In genomic region chr5:147315432-147316075, GRCm38 (mm10) we compare ENCODE assay signal across 17 mouse cellular contexts. TPM values are rescaled to one million over a fixed set of nuclear protein-coding genes. Genes with fewer than 3 reads are reported as not detected.
DNase-seq lines count a peak whose midpoint lies in the region; ATAC-seq and TF ChIP-seq lines count a peak whose summit lies in the region.
"Had no signal": no experiment of that assay in that cellular context is flagged by ENCODE, and none has a peak within 500 bp of the region (broad histone marks: within the 10 kb centered on the region; RNA-seq: fewer than 3 reads in every experiment).

No protein-coding gene starts in this region.

- H3K4me1 ChIP-seq in forebrain, postnatal 0 days (ENCODE audit: insufficient read depth), result no peaks in the 10 kb centered on the region
- H3K4me1 ChIP-seq in forebrain, embryonic 15.5 days, result peaks cover 5% of the 10 kb centered on the region
- no peaks in the 10 kb centered on the region; the same call in 1 of the 2 replicates for H3K4me1 ChIP-seq in hindbrain, embryonic 11.5 days (replicated peaks; ENCODE audit: control insufficient read depth, insufficient read depth, low read length)
- peaks cover 5% of the 10 kb centered on the region; the same call in 1 of the 2 replicates for H3K4me1 ChIP-seq in hindbrain, embryonic 12.5 days
- no peaks in the 10 kb centered on the region for H3K4me1 ChIP-seq in stomach, embryonic 15.5 days
- H3K4me1 ChIP-seq in stomach, postnatal 0 days (replicated peaks; ENCODE audit: control insufficient read depth, insufficient read depth), result no peaks in the 10 kb centered on the region

- ATAC-seq in forebrain, postnatal 0 days, result no peak
- no peak for ATAC-seq in forebrain, embryonic 15.5 days (replicated peaks)
- ATAC-seq in hindbrain, embryonic 11.5 days (ENCODE audit: low FRiP score), result no peak
- no peak for ATAC-seq in hindbrain, embryonic 12.5 days (ENCODE audit: low FRiP score)
- ATAC-seq in stomach, embryonic 15.5 days (ENCODE audit: insufficient read depth, low FRiP score, low read depth), result no peak
- no peak; the same call in 1 of the 2 replicates for ATAC-seq in stomach, postnatal 0 days (ENCODE audit: low FRiP score, low TSS enrichment)
- ATAC-seq: liver, postnatal 0 days had no signal

- WGBS in forebrain, postnatal 0 days, result under 1% methylated on average over 25 of the region's 25 CpGs
- under 1% methylated on average over 25 of the region's 25 CpGs for WGBS in forebrain, embryonic 15.5 days
- WGBS in hindbrain, embryonic 11.5 days, result under 1% methylated on average over 25 of the region's 25 CpGs
- under 1% methylated on average over 25 of the region's 25 CpGs for WGBS in hindbrain, embryonic 12.5 days
- WGBS in stomach, embryonic 15.5 days, result 1% methylated on average over 25 of the region's 25 CpGs
- WGBS in stomach, postnatal 0 days, result 5% methylated on average over 25 of the region's 25 CpGs

- no peak for DNase-seq in forebrain, postnatal 0 days
- peak; percentile 57 for DNase-seq in hindbrain, embryonic 11.5 days (ENCODE audit: low spot score)
- no peak for DNase-seq in stomach, postnatal 0 days (ENCODE audit: low spot score)
- no peak for DNase-seq in thymus, postnatal 36 days
- no peak for DNase-seq in left cerebral cortex, adult 11 months (ENCODE audit: low spot score)
- DNase-seq: cerebellum, adult 8-10 months; liver, postnatal 0 days; thymus, adult 18-20 months had no signal

- H3K9me3 ChIP-seq in forebrain, postnatal 0 days (ENCODE audit: low read length), result no peaks in the 10 kb centered on the region
- H3K9me3 ChIP-seq in forebrain, embryonic 15.5 days, result no peaks in the 10 kb centered on the region
- H3K9me3 ChIP-seq in hindbrain, embryonic 11.5 days (ENCODE audit: control insufficient read depth, low read length), result no peaks in the 10 kb centered on the region
- no peaks in the 10 kb centered on the region for H3K9me3 ChIP-seq in hindbrain, embryonic 12.5 days (replicated peaks)
- no peaks in the 10 kb centered on the region for H3K9me3 ChIP-seq in stomach, embryonic 15.5 days
- no peaks in the 10 kb centered on the region for H3K9me3 ChIP-seq in stomach, postnatal 0 days (ENCODE audit: control insufficient read depth, low read length)

- H3K36me3 ChIP-seq in forebrain, postnatal 0 days (ENCODE audit: insufficient read depth), result no peaks in the 10 kb centered on the region
- no peaks in the 10 kb centered on the region for H3K36me3 ChIP-seq in forebrain, embryonic 15.5 days
- H3K36me3 ChIP-seq in hindbrain, embryonic 11.5 days (ENCODE audit: control insufficient read depth, insufficient read depth, low read length), result no peaks in the 10 kb centered on the region
- H3K36me3 ChIP-seq in hindbrain, embryonic 12.5 days, result no peaks in the 10 kb centered on the region
- no peaks in the 10 kb centered on the region for H3K36me3 ChIP-seq in stomach, embryonic 15.5 days
- H3K36me3 ChIP-seq in stomach, postnatal 0 days (ENCODE audit: control insufficient read depth, insufficient read depth, low read length), result no peaks in the 10 kb centered on the region

- no peak overlapping the region for H3K4me2 ChIP-seq in forebrain, postnatal 0 days (ENCODE audit: low read depth)
- H3K4me2 ChIP-seq in forebrain, embryonic 15.5 days (replicated peaks), result no peak overlapping the region
- no peak overlapping the region for H3K4me2 ChIP-seq in hindbrain, embryonic 11.5 days (replicated peaks; ENCODE audit: low read depth, low read length)
- no peak overlapping the region for H3K4me2 ChIP-seq in hindbrain, embryonic 12.5 days (replicated peaks)
- H3K4me2 ChIP-seq in stomach, embryonic 15.5 days, result peak overlapping the region; percentile 23
- H3K4me2 ChIP-seq in stomach, postnatal 0 days (replicated peaks; ENCODE audit: low read depth), result no peak overlapping the region

- H3K4me3 ChIP-seq in forebrain, postnatal 0 days (ENCODE audit: low read depth, low read length), result 0 out of 2 replicates have a peak overlapping the region, but pooled peaks have one; percentile 5
- no peak overlapping the region for H3K4me3 ChIP-seq in forebrain, embryonic 15.5 days
- H3K4me3 ChIP-seq in hindbrain, embryonic 11.5 days (ENCODE audit: low read depth, low read length), result no peak overlapping the region
- no peak overlapping the region for H3K4me3 ChIP-seq in hindbrain, embryonic 12.5 days
- H3K4me3 ChIP-seq in stomach, embryonic 15.5 days (replicated peaks), result peak overlapping the region; percentile 17
- H3K4me3 ChIP-seq in stomach, postnatal 0 days (ENCODE audit: low read depth, low read length), result no peak overlapping the region

- no peak overlapping the region for H3K9ac ChIP-seq in forebrain, postnatal 0 days
- no peak overlapping the region for H3K9ac ChIP-seq in forebrain, embryonic 15.5 days (replicated peaks)
- H3K9ac ChIP-seq in hindbrain, embryonic 11.5 days (ENCODE audit: low read depth, low read length), result no peak overlapping the region
- no peak overlapping the region for H3K9ac ChIP-seq in hindbrain, embryonic 12.5 days
- no peak overlapping the region for H3K9ac ChIP-seq in stomach, embryonic 15.5 days
- no peak overlapping the region for H3K9ac ChIP-seq in stomach, postnatal 0 days (ENCODE audit: low read length)
- H3K9ac ChIP-seq: liver, postnatal 0 days had no signal

- no peak for TF ChIP-seq EP300 in stomach, postnatal 0 days (optimal IDR thresholded peaks at IDR 0.05)

- H3K27ac ChIP-seq in forebrain, postnatal 0 days (ENCODE audit: low read depth, low read length), result no peak overlapping the region
- no peak overlapping the region for H3K27ac ChIP-seq in forebrain, embryonic 15.5 days (replicated peaks)
- H3K27ac ChIP-seq in hindbrain, embryonic 11.5 days (ENCODE audit: low read depth, low read length), result no peak overlapping the region
- H3K27ac ChIP-seq in hindbrain, embryonic 12.5 days, result no peak overlapping the region
- H3K27ac ChIP-seq in stomach, embryonic 15.5 days, result no peak overlapping the region
- no peak overlapping the region for H3K27ac ChIP-seq in stomach, postnatal 0 days (replicated peaks)
- H3K27ac ChIP-seq: macrophage had no signal

- peaks cover 85% of the 10 kb centered on the region for H3K27me3 ChIP-seq in forebrain, postnatal 0 days (ENCODE audit: insufficient read depth, low read length)
- H3K27me3 ChIP-seq in forebrain, embryonic 15.5 days, result peaks cover 93% of the 10 kb centered on the region
- H3K27me3 ChIP-seq in hindbrain, embryonic 11.5 days (ENCODE audit: control insufficient read depth, insufficient read depth, low read length), result peaks cover 89% of the 10 kb centered on the region
- peaks cover 99% of the 10 kb centered on the region for H3K27me3 ChIP-seq in hindbrain, embryonic 12.5 days
- peaks cover 87% of the 10 kb centered on the region for H3K27me3 ChIP-seq in stomach, embryonic 15.5 days (replicated peaks)
- peaks cover 17% of the 10 kb centered on the region; the same call in 1 of the 2 replicates for H3K27me3 ChIP-seq in stomach, postnatal 0 days (ENCODE audit: control insufficient read depth, insufficient read depth, low read length)

- no peak for TF ChIP-seq CTCF in forebrain, postnatal 0 days (IDR thresholded peaks at IDR 0.05; ENCODE audit: low read depth)
- TF ChIP-seq CTCF in stomach, postnatal 0 days (IDR thresholded peaks at IDR 0.05; ENCODE audit: low read depth), result no peak

RNA-seq across cellular contexts. Expression of gene Urad, which starts 6.7 kb away (rescaled TPM):
- total RNA-seq in forebrain, postnatal 0 days (2014; rRNA removed), result not detected in 2 replicates
- polyA plus RNA-seq in forebrain, postnatal 0 days (2015; fragmentation: Nextera tagmentation; extraction: Ambion mirVana), result not detected in 2 replicates
- not detected in 2 replicates for polyA plus RNA-seq in forebrain, embryonic 15.5 days (2015; fragmentation: Nextera tagmentation; extraction: Ambion mirVana)
- not detected in 2 replicates for polyA plus RNA-seq in hindbrain, embryonic 11.5 days (2014; fragmentation: Nextera tagmentation; extraction: Ambion mirVana)
- polyA plus RNA-seq in hindbrain, embryonic 12.5 days (2016; fragmentation: Nextera tagmentation; extraction: Ambion mirVana), result not detected in 2 replicates
- 0.41 and 0.71 TPM in 2 replicates for polyA plus RNA-seq in stomach, embryonic 15.5 days (2015; fragmentation: Nextera tagmentation; extraction: Ambion mirVana)
- not detected in 2 replicates for polyA plus RNA-seq in stomach, postnatal 0 days (2015; fragmentation: Nextera tagmentation; extraction: Ambion mirVana)
- total RNA-seq: hematopoietic stem cell, adult 5-6 weeks; layer of hippocampus, adult 18-20 months; left cerebral cortex, postnatal 36 days had no signal
- polyA plus RNA-seq: macrophage; neural tube, embryonic 11.5 days; spleen, adult 2 months had no signal

RNA-seq across cellular contexts. Expression of gene Cdx2, which starts 8.5 kb away (rescaled TPM):
- total RNA-seq in forebrain, postnatal 0 days (2014; rRNA removed), result not detected in 2 replicates
- polyA plus RNA-seq in forebrain, postnatal 0 days (2015; fragmentation: Nextera tagmentation; extraction: Ambion mirVana), result not detected in 2 replicates
- polyA plus RNA-seq in forebrain, embryonic 15.5 days (2015; fragmentation: Nextera tagmentation; extraction: Ambion mirVana), result not detected in 2 replicates
- polyA plus RNA-seq in hindbrain, embryonic 11.5 days (2014; fragmentation: Nextera tagmentation; extraction: Ambion mirVana), result not detected in 2 replicates
- not detected in 2 replicates for polyA plus RNA-seq in hindbrain, embryonic 12.5 days (2016; fragmentation: Nextera tagmentation; extraction: Ambion mirVana)
- 8.1 and 9.8 TPM in 2 replicates for polyA plus RNA-seq in stomach, embryonic 15.5 days (2015; fragmentation: Nextera tagmentation; extraction: Ambion mirVana)
- 0.05 and 0.06 TPM in 2 replicates for polyA plus RNA-seq in stomach, postnatal 0 days (2015; fragmentation: Nextera tagmentation; extraction: Ambion mirVana)
- total RNA-seq: layer of hippocampus, adult 18-20 months; left cerebral cortex, postnatal 36 days had no signal
- polyA plus RNA-seq: liver, postnatal 0 days; macrophage; neural tube, embryonic 11.5 days; spleen, adult 2 months had no signal

RNA-seq across cellular contexts. Expression of gene Pdx1, which starts 45.8 kb away (rescaled TPM):
- not detected in 2 replicates for total RNA-seq in forebrain, postnatal 0 days (2014; rRNA removed)
- polyA plus RNA-seq in forebrain, postnatal 0 days (2015; fragmentation: Nextera tagmentation; extraction: Ambion mirVana), result not detected in 2 replicates
- not detected in 2 replicates for polyA plus RNA-seq in forebrain, embryonic 15.5 days (2015; fragmentation: Nextera tagmentation; extraction: Ambion mirVana)
- not detected in 2 replicates for polyA plus RNA-seq in hindbrain, embryonic 11.5 days (2014; fragmentation: Nextera tagmentation; extraction: Ambion mirVana)
- polyA plus RNA-seq in hindbrain, embryonic 12.5 days (2016; fragmentation: Nextera tagmentation; extraction: Ambion mirVana), result not detected in 2 replicates
- 10.0 and 14.0 TPM in 2 replicates for polyA plus RNA-seq in stomach, embryonic 15.5 days (2015; fragmentation: Nextera tagmentation; extraction: Ambion mirVana)
- 3.0 and 3.6 TPM in 2 replicates for polyA plus RNA-seq in stomach, postnatal 0 days (2015; fragmentation: Nextera tagmentation; extraction: Ambion mirVana)
- total RNA-seq: hematopoietic stem cell, adult 5-6 weeks; layer of hippocampus, adult 18-20 months; left cerebral cortex, postnatal 36 days had no signal
- polyA plus RNA-seq: liver, postnatal 0 days; macrophage; neural tube, embryonic 11.5 days; spleen, adult 2 months had no signal

Comparison
In these comparisons a context has a peak if more than half of its experiments do, and no peak if none do; other contexts are left out.
1. H3K4me3 ChIP-seq: peak in forebrain, postnatal 0 days (single experiment) and stomach, embryonic 15.5 days (single experiment); none in forebrain, embryonic 15.5 days (single experiment), hindbrain, embryonic 11.5 days (single experiment), hindbrain, embryonic 12.5 days (single experiment) and stomach, postnatal 0 days (single experiment).